Mouse (Mus musculus): ENCODE data around the gene Kiss1. TPM values are rescaled to one million over a fixed set of nuclear protein-coding genes. Genes with fewer than 3 reads are reported as not detected.

The Kiss1 gene
- not detected in 2 replicates for polyA plus RNA-seq (2012)

DNA sequence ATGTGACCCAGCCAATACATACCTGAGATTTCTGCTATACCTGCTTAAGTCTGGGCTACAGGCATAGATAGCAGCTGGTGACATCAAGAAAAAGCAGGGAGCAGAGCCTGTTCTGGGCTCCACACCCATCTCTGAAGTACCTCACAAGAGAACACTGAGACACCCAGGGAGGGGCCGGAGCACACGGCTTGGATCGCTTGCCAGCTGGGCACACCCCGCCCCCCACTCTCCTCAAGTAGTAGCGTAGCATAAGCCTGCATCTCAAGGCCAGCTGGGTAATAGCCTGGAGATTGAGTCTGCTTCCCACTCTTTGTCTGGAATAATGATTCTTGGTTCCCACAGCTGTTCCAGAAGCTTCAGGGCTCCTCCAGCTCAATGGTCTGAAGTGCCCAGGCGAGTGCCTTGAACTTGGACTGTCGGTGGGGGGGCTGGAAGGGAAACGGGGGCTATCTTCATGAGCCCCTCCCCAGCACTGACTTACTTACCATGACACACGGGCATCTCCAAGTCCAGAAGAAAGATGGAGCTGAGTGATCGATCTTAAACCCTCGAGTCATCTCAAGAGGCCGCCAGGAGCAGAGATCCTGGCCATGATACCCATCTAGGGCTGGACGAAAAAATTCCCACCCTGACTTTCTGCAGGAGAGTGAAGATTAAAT, at the start of gene Kiss1:
Kiss1 (plus strand) TSS at position 609 of the 659 bp plus-strand sequence.
- TF ChIP-seq GATA1 (IDR thresholded peaks at IDR 0.05; ENCODE audit: low read length) = no peak

DNA sequence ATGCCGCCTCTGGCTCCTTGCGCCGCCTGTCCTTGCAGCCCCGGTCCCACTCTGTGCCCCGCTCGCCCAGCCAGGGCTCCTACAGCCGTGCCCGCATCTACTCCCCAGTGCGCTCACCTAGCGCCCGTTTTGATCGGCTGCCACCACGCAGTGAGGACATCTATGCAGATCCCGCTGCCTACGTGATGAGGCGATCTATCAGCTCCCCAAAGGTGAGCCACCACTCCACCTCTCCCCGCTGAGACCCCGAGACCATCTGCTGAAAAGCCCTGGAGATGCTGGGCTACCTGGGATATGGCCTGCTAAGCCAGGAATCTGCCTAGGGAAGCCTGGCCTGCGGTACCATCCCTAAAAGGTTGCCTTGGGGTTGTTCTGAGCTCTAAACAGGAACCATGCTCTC, 47.5 kb upstream of the Kiss1 start:
- no peak for TF ChIP-seq GATA1 (IDR thresholded peaks at IDR 0.05; ENCODE audit: low read length)

DNA sequence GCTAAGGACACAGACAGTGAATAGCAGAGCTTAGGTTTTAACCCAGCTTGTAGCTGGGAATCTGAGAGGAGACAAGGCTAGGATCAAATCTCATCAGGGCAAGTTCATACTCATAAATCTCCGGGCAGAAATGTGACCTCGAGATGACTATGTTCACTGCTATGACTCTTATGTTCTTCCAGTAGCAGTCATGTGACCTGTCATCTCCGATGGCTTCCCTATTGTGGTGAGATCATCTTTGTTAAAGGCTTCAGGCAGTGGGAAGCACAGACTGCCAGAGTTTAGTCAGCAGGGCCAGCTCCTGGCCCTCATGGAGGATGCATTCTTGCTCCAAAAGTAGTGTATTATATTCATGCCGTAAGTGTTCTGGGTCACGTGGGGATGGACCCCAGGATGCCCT, 44.7 kb upstream of the Kiss1 start:
- TF ChIP-seq GATA1 (IDR thresholded peaks at IDR 0.05; ENCODE audit: low read length) = no peak

DNA sequence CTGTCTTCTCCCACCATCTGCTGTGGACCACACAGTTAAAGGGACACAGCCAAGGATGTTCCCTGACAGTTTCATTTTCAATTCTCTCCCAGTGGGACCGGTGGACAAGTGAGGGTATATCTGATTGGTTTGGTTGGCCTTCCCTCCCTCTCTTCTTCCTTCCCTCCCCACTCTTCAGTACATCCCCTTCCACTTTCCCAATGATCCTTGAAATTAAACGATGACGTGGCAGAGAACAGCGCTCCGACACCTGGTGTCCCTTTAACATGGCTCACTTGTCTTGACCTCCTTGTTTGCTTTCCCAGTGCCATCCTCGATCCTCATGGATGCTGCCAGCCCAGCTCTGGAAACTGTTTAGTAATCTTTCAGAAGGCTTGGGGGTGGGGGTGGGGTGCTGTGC, 43.1 kb upstream of the Kiss1 start:
- no peak for TF ChIP-seq GATA1 (IDR thresholded peaks at IDR 0.05; ENCODE audit: low read length)

DNA sequence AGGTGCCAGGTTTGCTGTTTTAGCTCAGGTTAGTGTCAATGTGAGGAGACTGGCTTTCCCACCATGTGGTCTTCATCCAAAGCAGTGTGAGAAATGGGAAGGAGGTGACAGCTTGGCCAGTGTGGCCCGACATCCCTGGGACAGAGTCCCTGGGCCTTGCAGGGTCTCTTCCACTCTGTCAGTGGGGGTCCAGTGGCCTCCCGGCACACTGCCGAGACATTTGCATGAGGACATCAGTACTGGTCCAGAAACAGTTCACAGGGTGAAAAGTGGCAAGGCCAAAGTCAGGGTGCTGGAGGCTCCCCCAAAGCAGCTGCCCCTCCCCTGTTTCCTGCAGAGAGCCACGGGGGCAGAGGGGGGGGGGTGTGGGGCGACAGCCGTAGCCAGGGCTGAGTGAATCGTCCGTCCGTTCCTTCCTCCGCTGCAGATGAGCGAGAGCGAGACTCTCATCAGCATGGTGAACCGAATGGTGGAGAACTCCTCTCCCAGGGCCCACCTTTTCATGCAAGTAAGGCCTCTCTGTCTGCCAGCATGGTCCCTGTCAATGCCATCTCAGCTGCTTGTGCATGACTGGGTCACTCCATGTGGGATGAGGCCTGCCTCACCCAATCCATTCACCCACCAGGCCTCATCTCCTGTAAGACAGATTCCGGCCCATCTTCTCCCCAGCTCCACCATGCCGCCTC, 42.6 kb upstream of the Kiss1 start:
- no peak for TF ChIP-seq GATA1 (IDR thresholded peaks at IDR 0.05; ENCODE audit: low read length)

DNA sequence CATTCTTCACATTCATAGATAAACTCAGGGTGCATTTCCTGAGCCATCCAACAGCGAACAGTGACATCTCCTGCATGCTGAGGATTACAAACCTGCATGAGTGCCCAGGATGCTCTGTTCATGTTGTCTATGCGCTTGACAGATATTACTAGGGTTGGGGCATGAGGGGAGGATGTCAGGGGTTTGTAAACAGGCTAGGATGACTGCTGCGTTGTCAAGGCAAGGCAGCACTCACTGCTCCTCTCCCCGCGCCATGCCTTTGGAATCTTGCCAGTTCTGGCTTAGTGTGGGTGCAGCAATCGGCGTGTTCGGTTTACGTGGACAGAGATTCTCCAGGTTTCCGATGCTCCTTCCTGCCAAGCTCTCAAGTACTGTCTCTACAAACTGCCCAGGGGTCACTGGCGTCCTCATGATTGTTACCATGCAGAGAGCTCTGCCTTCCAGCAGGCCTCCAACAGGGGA, 42.0 kb upstream of the Kiss1 start:
- TF ChIP-seq GATA1 (IDR thresholded peaks at IDR 0.05; ENCODE audit: low read length) = no peak

DNA sequence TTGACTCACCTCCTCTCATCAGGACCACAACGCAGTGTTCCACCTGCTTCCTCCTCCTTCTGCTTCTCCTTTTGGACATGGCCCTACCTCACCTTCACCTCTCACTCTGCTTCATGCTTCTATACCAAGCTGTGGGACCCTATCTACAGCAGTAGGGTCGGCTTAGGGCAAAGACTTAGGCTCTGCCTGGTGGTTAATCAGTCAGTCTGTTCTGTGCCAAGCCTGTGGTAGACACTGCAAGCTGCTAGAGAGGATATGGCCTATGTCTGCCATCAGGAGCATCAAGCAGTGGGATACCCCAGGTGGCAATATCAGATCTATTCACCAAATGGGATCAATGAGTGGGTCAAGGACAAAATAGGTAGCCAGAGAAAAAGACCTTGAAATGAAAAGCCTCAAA, 41.1 kb upstream of the Kiss1 start:
- TF ChIP-seq GATA1 (IDR thresholded peaks at IDR 0.05; ENCODE audit: low read length) = no peak

DNA sequence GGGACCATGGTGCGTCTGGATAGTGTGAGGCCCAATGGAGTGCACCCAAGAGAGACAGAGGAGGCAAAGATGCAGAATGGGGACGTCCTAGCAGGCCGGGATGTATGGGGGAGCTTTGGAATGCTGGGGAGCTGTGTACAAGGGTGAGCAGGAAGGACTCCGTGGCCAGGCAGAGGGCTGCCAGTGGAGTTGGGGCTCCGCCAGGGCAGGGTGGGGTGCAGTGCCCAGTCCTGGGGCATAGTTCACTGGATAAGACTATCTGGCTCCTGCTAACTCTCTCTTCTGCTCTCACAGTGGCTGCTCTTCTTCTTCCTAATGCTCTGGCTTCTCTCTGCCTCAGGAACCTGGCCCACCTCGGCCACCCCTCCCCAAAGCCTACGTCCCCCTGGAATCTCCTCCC, 35.8 kb upstream of the Kiss1 start:
- TF ChIP-seq GATA1 (IDR thresholded peaks at IDR 0.05; ENCODE audit: low read length) = no peak

DNA sequence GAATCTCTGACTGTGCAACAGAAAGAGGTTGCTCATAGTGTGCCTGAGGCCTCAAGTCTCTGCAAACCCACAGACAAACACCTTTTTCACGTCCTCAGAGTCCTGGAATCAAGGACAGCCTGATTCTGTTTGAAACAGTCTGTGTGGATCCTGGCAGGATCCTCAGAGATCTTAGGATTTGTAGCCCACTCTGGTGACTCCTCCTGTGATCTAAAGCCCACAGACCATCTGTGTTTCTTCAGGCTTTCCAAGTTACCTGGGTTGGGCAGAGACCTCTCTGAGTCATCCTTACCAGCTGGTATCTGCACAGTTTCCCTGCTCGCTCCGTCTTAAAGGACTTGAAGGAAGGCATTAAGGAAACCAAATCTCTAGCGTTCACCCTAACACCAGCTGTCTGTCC, 34.6 kb upstream of the Kiss1 start:
- TF ChIP-seq GATA1 (IDR thresholded peaks at IDR 0.05; ENCODE audit: low read length) = no peak

DNA sequence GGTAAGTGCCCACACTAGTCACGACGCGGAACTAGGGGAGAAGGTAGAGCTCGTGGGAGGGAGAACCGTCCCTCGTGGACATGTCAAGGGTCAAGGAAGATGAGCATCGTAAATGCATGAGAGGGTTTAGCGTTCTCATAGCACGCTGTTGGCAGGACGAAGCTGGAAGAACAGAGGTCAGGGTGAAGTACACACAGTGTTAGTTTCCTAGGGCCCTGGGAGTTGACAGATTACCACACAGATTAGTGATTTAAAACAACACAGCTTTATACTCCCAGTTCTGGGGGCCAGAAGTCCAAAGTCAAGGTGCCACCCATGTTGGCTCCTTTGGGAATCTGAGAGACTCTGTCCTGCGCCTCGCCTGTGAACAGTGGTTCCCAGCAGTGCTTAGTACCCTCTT, 33.8 kb upstream of the Kiss1 start:
- TF ChIP-seq GATA1 (IDR thresholded peaks at IDR 0.05; ENCODE audit: low read length) = no peak

DNA sequence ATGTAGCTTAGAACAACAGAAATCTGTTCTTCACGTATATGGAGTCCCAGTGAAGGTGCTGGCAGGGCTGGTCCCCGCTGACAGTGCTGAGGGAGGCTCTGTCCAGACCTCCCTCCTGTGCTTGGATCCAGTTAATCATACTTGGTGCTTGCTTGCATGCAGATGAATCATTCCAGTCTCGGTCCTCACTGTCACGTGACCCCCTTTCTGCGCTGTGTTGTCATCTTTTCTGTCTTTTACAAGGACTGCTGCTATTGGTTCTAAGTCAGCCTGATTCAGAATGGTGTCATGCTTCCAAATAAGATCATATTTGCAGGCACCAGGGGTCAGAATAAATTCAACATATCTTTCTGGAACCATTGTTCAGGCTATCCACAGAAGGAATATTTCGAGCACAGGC, 29.8 kb upstream of the Kiss1 start:
- TF ChIP-seq GATA1 (IDR thresholded peaks at IDR 0.05; ENCODE audit: low read length) = no peak

DNA sequence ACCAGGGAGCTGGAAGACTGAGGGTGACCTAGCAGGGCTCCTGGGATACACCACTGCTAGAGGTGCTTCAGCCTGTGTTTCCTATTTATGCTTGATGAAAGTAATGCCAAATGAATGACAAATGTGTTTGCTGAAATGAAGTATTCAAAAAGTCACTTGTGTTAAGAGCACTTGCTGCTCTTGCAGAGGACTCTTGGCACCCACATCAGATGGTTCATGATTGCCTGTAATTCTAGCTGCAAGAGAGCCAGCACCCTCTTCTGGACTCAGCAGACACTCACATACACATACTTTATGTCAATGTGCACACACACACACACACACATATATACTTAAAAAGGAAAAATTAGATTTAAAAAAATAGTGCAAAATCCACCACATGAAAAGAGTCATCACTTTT, 29.1 kb upstream of the Kiss1 start:
- no peak for TF ChIP-seq GATA1 (IDR thresholded peaks at IDR 0.05; ENCODE audit: low read length)

DNA sequence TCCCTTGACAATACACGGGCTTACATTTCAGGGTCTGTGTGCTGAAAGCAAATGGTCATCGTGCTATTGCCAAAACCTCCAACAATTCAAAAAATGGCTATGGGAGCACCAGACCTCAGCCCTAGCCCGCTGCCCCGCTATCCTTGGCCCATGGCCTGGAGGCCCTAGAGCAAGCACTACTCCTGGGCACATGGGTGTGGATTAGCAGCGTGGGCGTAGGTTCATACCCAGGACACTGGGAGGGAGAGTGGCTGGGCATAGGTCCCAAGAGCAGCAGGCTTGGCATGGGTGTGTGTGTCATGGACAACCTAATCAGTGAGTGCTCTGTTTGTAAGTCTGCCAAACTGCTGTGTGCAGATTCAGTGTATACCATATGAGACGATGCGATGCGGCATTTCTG, 25.3 kb upstream of the Kiss1 start:
- TF ChIP-seq GATA1 (IDR thresholded peaks at IDR 0.05; ENCODE audit: low read length) = no peak

DNA sequence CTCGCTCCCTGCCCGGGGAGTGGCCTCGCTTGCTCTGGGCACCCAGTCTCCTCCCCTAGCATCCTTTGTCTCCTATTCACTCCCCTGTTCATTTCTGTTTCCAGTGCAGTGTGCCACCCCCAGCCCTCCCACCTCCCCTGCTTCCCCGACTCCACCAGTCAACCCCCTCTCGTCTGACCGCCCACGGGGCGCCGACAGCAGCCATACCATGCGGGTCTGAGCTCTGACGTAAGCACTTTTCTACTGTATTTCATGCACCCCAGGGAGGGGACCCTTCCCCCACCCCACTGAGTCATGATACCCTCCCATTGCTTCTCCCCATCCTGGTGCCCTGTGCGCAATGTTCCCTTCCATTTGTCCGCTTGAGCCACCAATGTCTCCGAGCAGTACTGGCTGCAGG, 22.9 kb upstream of the Kiss1 start:
- no peak for TF ChIP-seq GATA1 (IDR thresholded peaks at IDR 0.05; ENCODE audit: low read length)

DNA sequence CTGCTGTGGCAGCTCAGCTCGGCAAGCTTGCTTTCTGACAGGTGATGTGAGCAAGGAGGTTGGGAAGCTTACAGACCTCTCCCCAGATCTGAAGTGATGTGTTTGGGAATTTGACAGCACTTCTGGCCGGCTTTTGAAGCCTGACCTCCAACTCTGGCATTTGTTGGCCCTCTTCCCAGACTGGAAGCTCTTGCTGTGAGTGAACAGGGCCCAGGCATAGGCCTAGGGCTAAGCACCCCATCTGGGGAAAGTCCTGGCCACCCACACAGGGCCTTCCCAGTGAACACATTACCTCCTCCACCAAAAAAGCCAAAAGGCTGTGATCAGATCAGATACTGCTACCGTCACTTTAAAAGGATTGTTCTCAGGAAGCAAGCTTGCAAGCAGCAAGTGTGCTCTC, 19.1 kb upstream of the Kiss1 start:
- no peak for TF ChIP-seq GATA1 (IDR thresholded peaks at IDR 0.05; ENCODE audit: low read length)

DNA sequence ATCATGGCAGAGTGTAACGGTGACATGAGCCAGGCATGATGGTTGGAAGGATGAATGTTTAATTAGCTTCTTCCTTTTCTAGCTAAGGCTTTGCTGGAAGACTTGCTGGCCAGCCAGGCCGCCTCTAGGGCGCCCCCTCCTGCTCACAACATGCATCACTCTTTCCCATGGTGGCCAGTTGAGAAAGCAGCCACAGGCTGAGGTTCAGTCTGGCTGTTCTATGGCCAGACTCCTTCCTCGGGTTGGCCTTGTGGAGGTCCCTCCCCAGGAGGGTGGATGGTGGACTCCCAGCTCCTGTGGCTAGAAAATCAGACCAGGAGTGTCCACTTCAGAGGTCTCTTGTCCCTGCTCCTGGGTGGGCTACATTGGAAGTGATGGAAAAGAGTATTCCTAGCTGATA, 14.8 kb upstream of the Kiss1 start:
- TF ChIP-seq GATA1 (IDR thresholded peaks at IDR 0.05; ENCODE audit: low read length) = no peak

DNA sequence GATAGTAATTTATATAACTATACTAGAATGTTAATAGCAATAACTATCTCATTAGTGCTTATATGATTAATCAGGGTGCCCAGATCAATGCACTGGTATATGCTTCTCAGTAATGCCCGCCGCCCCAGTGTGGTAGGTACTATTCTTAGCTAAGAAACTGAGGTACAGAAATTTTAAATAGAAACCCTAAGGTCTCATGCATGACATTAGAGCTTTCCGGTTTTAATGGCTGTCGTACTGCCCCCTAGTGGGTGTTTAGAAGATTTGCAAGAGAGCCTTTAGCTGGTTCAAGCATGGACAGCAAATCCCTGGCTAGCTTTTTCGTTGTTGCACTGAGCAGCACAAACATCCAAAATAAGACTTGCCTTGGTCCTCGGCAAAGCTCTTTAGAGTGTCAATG, 14.4 kb upstream of the Kiss1 start:
- TF ChIP-seq GATA1 (IDR thresholded peaks at IDR 0.05; ENCODE audit: low read length) = no peak

All from G1E-ER4 (cell line).